Mouse (Mus musculus): Measurements from ENCODE around the gene Cpxm2. TPM values are rescaled to one million over a fixed set of nuclear protein-coding genes. Genes with fewer than 3 reads are reported as not detected.

Cpxm2 gene
- 2.4 and 3.1 TPM in 2 replicates for total RNA-seq (2014; rRNA removed)
- polyA plus RNA-seq (2015; fragmentation: Nextera tagmentation; extraction: Ambion mirVana): 3.1 and 3.8 TPM in 2 replicates

DNA sequence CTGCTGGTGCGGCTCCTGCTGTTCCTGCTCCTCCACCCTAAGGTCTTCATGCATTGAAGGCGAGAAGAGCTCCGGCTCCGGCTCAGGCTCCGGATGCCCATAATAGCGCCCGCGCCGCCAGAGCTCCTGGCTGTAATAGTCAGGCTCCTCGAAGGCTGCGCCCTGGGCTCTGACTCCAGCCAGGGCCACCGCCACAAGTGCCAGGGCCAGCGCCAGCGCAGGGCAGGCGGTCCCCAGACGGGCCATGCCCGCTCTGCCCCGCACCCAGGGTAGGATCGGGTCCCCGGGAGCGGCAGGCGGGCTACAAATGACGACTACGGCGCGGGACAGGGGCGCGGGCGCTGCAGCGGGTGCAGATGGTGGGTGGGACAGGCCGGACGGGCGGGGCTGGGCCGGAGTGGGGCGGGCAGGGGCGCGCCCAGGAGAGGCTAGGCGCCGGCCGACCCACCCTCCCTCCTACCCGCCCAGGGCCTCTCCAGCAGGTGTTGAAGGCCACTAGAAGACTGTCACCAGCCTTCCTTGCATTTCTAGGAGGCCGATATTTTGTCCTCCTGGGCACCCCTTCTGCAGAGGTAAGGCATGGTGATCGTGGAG lies at the start of gene Cpxm2:
Gene Cpxm2, minus strand, starts transcription at position 372 of the 594 bp plus-strand sequence.
- H3K4me3 ChIP-seq (ENCODE audit: low read depth, low read length): peak within 1 kb of the TSS; percentile 31
- no peak for ATAC-seq (ENCODE audit: low FRiP score)
- WGBS: 3% methylated on average over 43 of the region's 43 CpGs
- peak within 1 kb of the TSS; percentile 62 for H3K4me2 ChIP-seq (ENCODE audit: low read depth, low read length, poor library complexity, severe bottlenecking)
- no peaks in the 10 kb centered on the region for H3K36me3 ChIP-seq (ENCODE audit: insufficient read depth, low read length)
- no peaks in the 10 kb centered on the region; the same call in 1 of the 2 replicates for H3K27me3 ChIP-seq (ENCODE audit: insufficient read depth, low read length)
- peak within 1 kb of the TSS; percentile 36 for H3K9ac ChIP-seq (replicated peaks; ENCODE audit: low read length, poor library complexity, severe bottlenecking)
- H3K9me3 ChIP-seq (ENCODE audit: low read length): no peaks in the 10 kb centered on the region
- H3K4me1 ChIP-seq (ENCODE audit: insufficient read depth, low read length): peaks cover 17% of the 10 kb centered on the region; the same call in 1 of the 2 replicates
- no peak for TF ChIP-seq CTCF (IDR thresholded peaks at IDR 0.05)
- H3K27ac ChIP-seq (ENCODE audit: low read depth, low read length): no peak within 1 kb of the TSS
- peak; percentile 28 for DNase-seq (ENCODE audit: low spot score)

DNA sequence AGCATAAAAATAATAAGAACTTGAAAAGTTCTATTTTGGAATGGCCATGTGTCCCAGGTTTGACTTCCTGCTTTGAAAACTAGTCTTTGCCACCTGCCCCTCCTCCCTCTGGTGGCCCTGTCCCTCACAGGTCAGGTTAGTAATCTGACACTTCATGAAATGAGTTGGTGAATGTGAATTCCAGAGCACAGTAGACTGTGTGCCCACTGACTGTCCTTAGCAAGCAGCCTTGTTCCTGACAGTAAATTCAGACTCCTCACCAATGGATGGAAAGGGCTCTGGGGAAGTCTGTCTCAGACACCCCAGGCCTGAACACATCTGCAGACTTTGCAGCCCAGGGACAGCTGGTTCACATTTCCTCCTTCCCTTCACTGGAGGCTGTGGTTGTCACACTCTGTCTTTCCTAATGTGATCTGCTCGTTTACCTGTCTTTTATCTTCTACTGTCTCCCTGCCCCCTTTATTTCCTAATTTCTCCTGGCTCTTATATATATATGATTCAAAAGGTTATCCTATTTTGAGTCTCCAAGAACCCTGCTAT lies 49.6 kb upstream of the Cpxm2 start:
- no peak for TF ChIP-seq CTCF (IDR thresholded peaks at IDR 0.05)
- Histone ChIP-seq H3K36me3 (ENCODE audit: insufficient read depth, low read length) (no peaks in the 10 kb centered on the region), H3K27me3 (ENCODE audit: insufficient read depth, low read length) (no peaks in the 10 kb centered on the region), H3K27ac (ENCODE audit: low read depth, low read length) (no peak overlapping the region), H3K4me1 (ENCODE audit: insufficient read depth, low read length) (no peaks in the 10 kb centered on the region), H3K9ac (replicated peaks; ENCODE audit: low read length, poor library complexity, severe bottlenecking) (no peak overlapping the region), H3K9me3 (ENCODE audit: low read length) (no peaks in the 10 kb centered on the region), H3K4me3 (ENCODE audit: low read depth, low read length) (no peak overlapping the region), H3K4me2 (ENCODE audit: low read depth, low read length, poor library complexity, severe bottlenecking) (no peak overlapping the region)
- DNase-seq (ENCODE audit: low spot score) (no peak), ATAC-seq (ENCODE audit: low FRiP score) (no peak)
- WGBS: 52% methylated on average over 1 of the region's 1 CpGs

DNA sequence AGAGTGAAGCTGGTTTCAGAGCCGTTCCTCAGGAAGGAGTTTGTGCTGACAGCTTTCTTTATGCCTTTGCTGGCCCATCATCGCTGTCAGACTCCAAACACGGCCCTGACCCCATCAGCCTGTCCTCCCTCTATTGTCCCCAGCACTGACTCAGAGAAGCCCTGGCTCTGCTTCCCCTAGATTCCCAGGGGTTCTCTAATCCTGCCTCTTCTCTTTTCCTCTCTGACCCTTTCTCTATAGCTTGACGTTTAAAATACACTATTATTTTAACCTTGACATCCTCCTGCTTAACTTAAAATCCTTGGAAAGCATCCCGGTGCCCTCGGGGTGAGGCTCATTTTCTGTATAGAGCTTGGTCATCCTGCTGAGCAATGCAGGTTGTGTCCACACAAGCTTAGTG lies 45.1 kb upstream of the Cpxm2 start:
- H3K4me1 ChIP-seq (ENCODE audit: insufficient read depth, low read length): no peaks in the 10 kb centered on the region
- H3K36me3 ChIP-seq (ENCODE audit: insufficient read depth, low read length): no peaks in the 10 kb centered on the region
- H3K27me3 ChIP-seq (ENCODE audit: insufficient read depth, low read length): no peaks in the 10 kb centered on the region
- H3K9ac ChIP-seq (replicated peaks; ENCODE audit: low read length, poor library complexity, severe bottlenecking): no peak overlapping the region
- DNase-seq (ENCODE audit: low spot score): no peak
- no peak overlapping the region for H3K4me2 ChIP-seq (ENCODE audit: low read depth, low read length, poor library complexity, severe bottlenecking)
- 14% methylated on average over 6 of the region's 6 CpGs for WGBS
- TF ChIP-seq CTCF (IDR thresholded peaks at IDR 0.05): no peak
- no peaks in the 10 kb centered on the region for H3K9me3 ChIP-seq (ENCODE audit: low read length)
- H3K27ac ChIP-seq (ENCODE audit: low read depth, low read length): no peak overlapping the region
- ATAC-seq (ENCODE audit: low FRiP score): no peak
- H3K4me3 ChIP-seq (ENCODE audit: low read depth, low read length): no peak overlapping the region

DNA sequence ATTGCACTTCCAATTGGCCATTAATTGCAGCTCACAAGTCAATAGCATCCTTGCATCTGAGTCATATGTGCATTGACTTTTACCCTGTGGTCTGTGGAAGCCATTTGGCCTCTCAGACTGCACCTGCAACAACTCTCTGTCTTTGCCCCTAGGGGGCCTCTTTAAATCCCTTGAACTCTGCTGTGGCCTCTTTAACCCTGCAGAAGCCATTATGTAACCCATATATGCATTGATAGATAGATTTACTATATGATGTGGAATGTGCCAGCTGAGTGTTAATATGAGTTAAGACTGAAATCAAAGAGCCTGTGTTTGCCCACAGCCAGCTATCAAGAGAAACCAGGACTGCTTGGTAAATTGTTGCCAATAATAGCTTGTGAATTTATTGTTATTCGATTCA lies 44.3 kb upstream of the Cpxm2 start:
- DNase-seq (ENCODE audit: low spot score) (no peak), ATAC-seq (ENCODE audit: low FRiP score) (no peak)
- no peak overlapping the region for H3K27ac ChIP-seq (ENCODE audit: low read depth, low read length)
- H3K9me3 ChIP-seq (ENCODE audit: low read length): no peaks in the 10 kb centered on the region
- TF ChIP-seq CTCF (IDR thresholded peaks at IDR 0.05): no peak
- no peaks in the 10 kb centered on the region for H3K4me1 ChIP-seq (ENCODE audit: insufficient read depth, low read length)
- 74% methylated on average over 1 of the region's 1 CpGs for WGBS
- H3K4me2 ChIP-seq (ENCODE audit: low read depth, low read length, poor library complexity, severe bottlenecking): no peak overlapping the region
- no peaks in the 10 kb centered on the region for H3K36me3 ChIP-seq (ENCODE audit: insufficient read depth, low read length)
- no peak overlapping the region for H3K4me3 ChIP-seq (ENCODE audit: low read depth, low read length)
- no peak overlapping the region for H3K9ac ChIP-seq (replicated peaks; ENCODE audit: low read length, poor library complexity, severe bottlenecking)
- no peaks in the 10 kb centered on the region for H3K27me3 ChIP-seq (ENCODE audit: insufficient read depth, low read length)

DNA sequence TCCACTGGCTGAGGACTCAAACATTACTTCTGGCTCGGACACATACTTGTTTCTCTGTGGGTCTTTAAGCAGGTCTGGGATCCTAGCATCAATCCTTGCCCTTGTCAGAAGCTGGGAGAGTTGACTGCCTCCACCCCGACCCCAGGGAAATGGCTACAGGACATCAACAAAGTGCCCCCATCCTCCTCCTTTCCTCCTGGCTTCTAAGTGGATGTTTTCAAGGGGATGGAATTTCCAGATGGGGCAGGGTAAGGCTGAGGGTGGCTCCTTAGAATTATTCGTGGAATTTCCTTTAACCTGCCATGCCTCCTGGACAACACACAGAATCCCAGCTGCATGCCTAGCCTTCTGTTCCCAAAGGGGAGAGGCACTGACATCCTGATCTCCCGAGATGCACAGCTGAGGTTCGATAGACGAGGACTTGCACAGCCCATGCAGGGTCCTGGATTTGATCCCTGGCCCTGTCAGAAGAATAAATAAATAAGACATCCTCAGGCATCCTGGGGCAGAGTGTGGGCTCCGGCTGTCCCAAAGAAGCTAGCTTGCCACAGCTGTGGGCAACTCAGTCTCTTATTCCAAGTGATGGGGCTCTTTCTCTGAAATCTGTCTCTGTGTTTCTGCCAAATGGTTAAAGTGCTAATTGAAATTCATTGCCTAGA lies 43.4 kb upstream of the Cpxm2 start:
- Histone ChIP-seq H3K4me1 (ENCODE audit: insufficient read depth, low read length) (no peaks in the 10 kb centered on the region), H3K4me2 (ENCODE audit: low read depth, low read length, poor library complexity, severe bottlenecking) (no peak overlapping the region), H3K36me3 (ENCODE audit: insufficient read depth, low read length) (no peaks in the 10 kb centered on the region), H3K27ac (ENCODE audit: low read depth, low read length) (no peak overlapping the region), H3K9me3 (ENCODE audit: low read length) (no peaks in the 10 kb centered on the region), H3K4me3 (ENCODE audit: low read depth, low read length) (no peak overlapping the region), H3K9ac (replicated peaks; ENCODE audit: low read length, poor library complexity, severe bottlenecking) (no peak overlapping the region), H3K27me3 (ENCODE audit: insufficient read depth, low read length) (no peaks in the 10 kb centered on the region)
- ATAC-seq (ENCODE audit: low FRiP score) (no peak), DNase-seq (ENCODE audit: low spot score) (peak; percentile 45)
- 56% methylated on average over 7 of the region's 7 CpGs for WGBS
- TF ChIP-seq CTCF (IDR thresholded peaks at IDR 0.05): no peak

DNA sequence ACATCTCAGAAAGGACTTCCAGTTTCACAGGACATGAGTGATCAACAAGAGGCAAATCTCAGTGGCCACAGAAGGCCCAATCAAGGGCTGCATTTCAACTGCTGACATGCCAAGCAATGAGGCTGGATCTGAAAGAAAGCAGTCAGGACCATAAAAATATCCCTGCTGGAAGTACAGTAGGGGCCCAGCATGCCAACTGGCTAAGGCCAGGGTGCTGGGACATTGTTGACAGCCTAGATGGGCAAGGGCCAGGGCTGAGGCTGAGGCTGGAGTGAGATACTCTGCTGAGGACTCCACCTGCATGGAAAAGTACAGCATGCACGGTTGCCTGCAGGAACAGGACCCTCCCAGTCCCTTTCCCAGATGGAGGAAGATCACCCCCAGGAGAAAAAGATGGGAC lies 42.0 kb upstream of the Cpxm2 start:
- DNase-seq (ENCODE audit: low spot score): no peak
- Histone ChIP-seq H3K9ac (replicated peaks; ENCODE audit: low read length, poor library complexity, severe bottlenecking) (no peak overlapping the region), H3K27me3 (ENCODE audit: insufficient read depth, low read length) (no peaks in the 10 kb centered on the region), H3K27ac (ENCODE audit: low read depth, low read length) (no peak overlapping the region), H3K4me2 (ENCODE audit: low read depth, low read length, poor library complexity, severe bottlenecking) (no peak overlapping the region), H3K4me1 (ENCODE audit: insufficient read depth, low read length) (no peaks in the 10 kb centered on the region), H3K36me3 (ENCODE audit: insufficient read depth, low read length) (no peaks in the 10 kb centered on the region), H3K9me3 (ENCODE audit: low read length) (no peaks in the 10 kb centered on the region), H3K4me3 (ENCODE audit: low read depth, low read length) (no peak overlapping the region)
- ATAC-seq (ENCODE audit: low FRiP score): no peak
- WGBS: 100% methylated on average over 1 of the region's 1 CpGs
- no peak for TF ChIP-seq CTCF (IDR thresholded peaks at IDR 0.05)
